In the genomic region with DNA sequence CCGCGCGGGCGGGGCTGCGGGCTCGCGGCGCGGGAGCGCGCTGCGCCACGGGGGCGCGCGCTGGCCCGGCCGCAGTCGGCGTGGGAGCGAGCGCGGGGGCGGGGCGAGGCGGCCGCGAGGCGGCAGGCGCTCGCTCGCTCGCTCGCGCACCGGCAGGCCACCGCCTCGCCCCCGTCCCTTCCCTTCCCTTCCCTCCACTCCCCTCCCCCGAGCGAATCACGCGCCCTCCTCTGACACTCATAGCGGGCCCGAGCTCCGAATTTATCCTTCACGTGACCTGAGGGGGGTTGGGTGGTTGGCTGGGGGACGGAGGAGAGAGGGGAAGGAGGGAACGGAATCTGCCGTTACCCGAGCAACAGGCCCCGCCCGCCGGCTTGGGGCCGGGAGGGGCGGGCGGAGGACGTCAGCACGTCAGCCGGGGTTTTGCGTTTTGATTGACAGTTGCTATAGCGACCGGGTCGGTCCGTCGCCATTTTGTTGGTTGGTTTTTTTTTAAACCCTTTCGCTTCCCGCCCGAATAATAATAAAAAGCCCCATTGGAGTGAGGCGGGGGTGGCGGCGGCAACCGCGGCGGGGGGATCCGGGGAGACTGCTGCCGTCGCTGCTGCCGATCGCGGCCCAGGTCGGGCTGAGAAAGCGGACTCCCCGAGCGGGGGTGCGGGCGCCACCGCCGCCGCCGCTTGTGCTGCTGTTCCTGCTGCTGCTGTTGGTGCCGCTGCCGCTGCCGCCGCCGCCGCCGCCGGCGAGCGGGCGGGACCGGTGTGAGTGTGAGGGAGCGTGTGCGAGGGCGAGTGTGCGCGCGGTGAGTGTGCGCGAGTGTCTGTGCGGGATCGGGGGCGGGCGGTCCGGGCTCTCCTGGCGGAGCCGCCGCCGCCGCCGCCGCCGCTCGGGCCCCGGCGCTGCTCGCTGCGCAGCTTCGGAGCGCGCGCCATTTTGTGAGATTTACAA, we compare ENCODE assay signal across 8 mouse cellular contexts. TPM values are rescaled to one million over a fixed set of nuclear protein-coding genes. Genes with fewer than 3 reads are reported as not detected.
DNase-seq lines count a peak whose midpoint lies in the region; ATAC-seq lines count a peak whose summit lies in the region.

A gene (plus strand): TSS at position 782 of the 948 bp plus-strand sequence.

- H3K36me3 ChIP-seq in forebrain, embryonic 11.5 days (ENCODE audit: control insufficient read depth, insufficient read depth, low read length), result no peaks in the 10 kb centered on the region
- no peaks in the 10 kb centered on the region for H3K36me3 ChIP-seq in heart, embryonic 16.5 days (ENCODE audit: control insufficient read depth, insufficient read depth)
- no peaks in the 10 kb centered on the region; the same call in 1 of the 2 replicates for H3K36me3 ChIP-seq in liver, embryonic 15.5 days (replicated peaks)
- no peaks in the 10 kb centered on the region for H3K36me3 ChIP-seq in neural tube, embryonic 12.5 days

- no peaks in the 10 kb centered on the region for H3K27me3 ChIP-seq in forebrain, embryonic 11.5 days (ENCODE audit: control insufficient read depth, insufficient read depth, low read length)
- H3K27me3 ChIP-seq in heart, embryonic 16.5 days (ENCODE audit: control insufficient read depth, insufficient read depth, low read length), result no peaks in the 10 kb centered on the region
- no peaks in the 10 kb centered on the region for H3K27me3 ChIP-seq in liver, embryonic 15.5 days
- no peaks in the 10 kb centered on the region for H3K27me3 ChIP-seq in neural tube, embryonic 12.5 days (replicated peaks)

- H3K4me2 ChIP-seq in forebrain, embryonic 11.5 days (ENCODE audit: low read depth, low read length, severe bottlenecking), result peak within 1 kb of the TSS; percentile 64
- peak within 1 kb of the TSS; percentile 77 for H3K4me2 ChIP-seq in heart, embryonic 16.5 days (ENCODE audit: low read depth, low read length)
- peak within 1 kb of the TSS; percentile 77 for H3K4me2 ChIP-seq in liver, embryonic 15.5 days
- H3K4me2 ChIP-seq in neural tube, embryonic 12.5 days (replicated peaks), result peak within 1 kb of the TSS; percentile 76

- ATAC-seq in forebrain, embryonic 11.5 days (replicated peaks; ENCODE audit: low FRiP score), result peak; percentile 95
- ATAC-seq in heart, embryonic 16.5 days (replicated peaks; ENCODE audit: extremely low read depth, insufficient read depth, low FRiP score), result peak; percentile 93
- ATAC-seq in liver, embryonic 15.5 days (ENCODE audit: insufficient read depth), result peak; percentile 82
- peak; percentile 94 for ATAC-seq in neural tube, embryonic 12.5 days (ENCODE audit: low FRiP score, low read depth)

- peak within 1 kb of the TSS; percentile 100 for H3K27ac ChIP-seq in forebrain, embryonic 11.5 days (ENCODE audit: low read depth, low read length)
- H3K27ac ChIP-seq in heart, embryonic 16.5 days (ENCODE audit: low read length), result peak within 1 kb of the TSS; percentile 100
- peak within 1 kb of the TSS; percentile 100 for H3K27ac ChIP-seq in liver, embryonic 15.5 days (replicated peaks)
- H3K27ac ChIP-seq in neural tube, embryonic 12.5 days, result peak within 1 kb of the TSS; percentile 100

- peaks cover 7% of the 10 kb centered on the region; the same call in 1 of the 2 replicates for H3K4me1 ChIP-seq in forebrain, embryonic 11.5 days (replicated peaks; ENCODE audit: control insufficient read depth, insufficient read depth, low read length)
- H3K4me1 ChIP-seq in heart, embryonic 16.5 days (ENCODE audit: control insufficient read depth, insufficient read depth, low read length), result peaks cover 33% of the 10 kb centered on the region
- H3K4me1 ChIP-seq in liver, embryonic 15.5 days (replicated peaks), result peaks cover 41% of the 10 kb centered on the region
- H3K4me1 ChIP-seq in neural tube, embryonic 12.5 days, result peaks cover 21% of the 10 kb centered on the region

- peak within 1 kb of the TSS; percentile 99 for H3K9ac ChIP-seq in forebrain, embryonic 11.5 days (ENCODE audit: low read length)
- H3K9ac ChIP-seq in heart, embryonic 16.5 days (ENCODE audit: low read length), result peak within 1 kb of the TSS; percentile 100
- H3K9ac ChIP-seq in liver, embryonic 15.5 days, result peak within 1 kb of the TSS; percentile 99
- H3K9ac ChIP-seq in neural tube, embryonic 12.5 days, result peak within 1 kb of the TSS; percentile 100

- WGBS in forebrain, embryonic 11.5 days, result under 1% methylated on average over 79 of the region's 133 CpGs
- under 1% methylated on average over 119 of the region's 133 CpGs for WGBS in heart, embryonic 16.5 days
- under 1% methylated on average over 117 of the region's 133 CpGs for WGBS in liver, embryonic 15.5 days (ENCODE audit: insufficient replicate concordance)
- under 1% methylated on average over 93 of the region's 133 CpGs for WGBS in neural tube, embryonic 12.5 days

- H3K4me3 ChIP-seq in forebrain, embryonic 11.5 days (ENCODE audit: low read depth, low read length), result peak within 1 kb of the TSS; percentile 100
- H3K4me3 ChIP-seq in heart, embryonic 16.5 days (ENCODE audit: low read length), result peak within 1 kb of the TSS; percentile 98
- H3K4me3 ChIP-seq in liver, embryonic 15.5 days (replicated peaks), result peak within 1 kb of the TSS; percentile 99
- H3K4me3 ChIP-seq in neural tube, embryonic 12.5 days, result peak within 1 kb of the TSS; percentile 99

- H3K9me3 ChIP-seq in forebrain, embryonic 11.5 days (ENCODE audit: control insufficient read depth, low read length), result no peaks in the 10 kb centered on the region
- no peaks in the 10 kb centered on the region for H3K9me3 ChIP-seq in heart, embryonic 16.5 days (replicated peaks; ENCODE audit: control insufficient read depth, low read length)
- H3K9me3 ChIP-seq in liver, embryonic 15.5 days (replicated peaks), result no peaks in the 10 kb centered on the region
- H3K9me3 ChIP-seq in neural tube, embryonic 12.5 days, result no peaks in the 10 kb centered on the region

- DNase-seq in CD8-positive naive resting alpha-beta T cell, adult 2 months (ENCODE audit: low read depth in 2 of 2, low spot score in 2 of 2), result peak; percentile 98 to 99
- DNase-seq in c-Kit-positive CD71-positive TER-119-negative erythroid progenitor cells, embryonic 14.5 days (ENCODE audit: low read depth), result peak; percentile 98
- DNase-seq in forebrain, embryonic 11.5 days (ENCODE audit: low spot score), result peak; percentile 99
- peak; percentile 99 to 100 for DNase-seq in kidney, postnatal 36 days
- peak; percentile 98 for DNase-seq in telencephalon, adult 2 months (ENCODE audit: low read depth, low spot score)

RNA-seq across cellular contexts. Expression of the gene that starts here (rescaled TPM):
- 12.0 and 13.5 TPM in 2 replicates for polyA plus RNA-seq in forebrain, embryonic 11.5 days (2014; fragmentation: Nextera tagmentation; extraction: Ambion mirVana)
- polyA plus RNA-seq in heart, embryonic 16.5 days (2015; fragmentation: Nextera tagmentation; extraction: Ambion mirVana), result 7.8 and 8.1 TPM in 2 replicates
- 4.3 and 4.4 TPM in 2 replicates for polyA plus RNA-seq in liver, embryonic 15.5 days (2015; fragmentation: Nextera tagmentation; extraction: Ambion mirVana)
- 10.0 and 11.8 TPM in 2 replicates for polyA plus RNA-seq in neural tube, embryonic 12.5 days (2016; fragmentation: Nextera tagmentation; extraction: Ambion mirVana)

Comparison
In these comparisons a context has a peak if more than half of its experiments do, and no peak if none do; other contexts are left out.
1. Peak in every context shown above with its lines: DNase-seq, ATAC-seq, H3K4me3 ChIP-seq and H3K27ac ChIP-seq.